ENCODE assay signal across 23 mouse cellular contexts in the genomic region with DNA sequence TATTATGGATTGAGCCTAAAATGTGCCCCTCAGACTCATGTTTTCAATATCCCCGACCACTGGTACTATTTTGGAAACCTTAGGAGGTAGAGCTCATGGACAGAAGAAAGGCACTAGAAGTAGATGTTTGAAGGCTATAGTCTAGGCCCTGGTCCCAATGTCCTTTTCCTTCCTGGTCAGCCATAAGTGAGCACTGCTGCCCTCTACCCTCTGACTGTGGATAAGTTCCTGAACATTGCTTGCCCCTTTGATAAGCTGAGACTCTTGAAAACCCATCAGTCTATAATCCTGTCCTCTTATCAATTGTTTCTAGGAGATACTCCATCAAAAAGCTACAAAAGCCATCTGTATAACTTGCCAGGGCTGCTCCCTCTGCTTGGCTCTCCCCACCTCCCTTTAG.
A peak's percentile ranks its signal among the peaks of the same experiment; 100 is the strongest.
DNase-seq lines count a peak whose midpoint lies in the region; ATAC-seq and TF ChIP-seq lines count a peak whose summit lies in the region.
"Had no signal": no experiment of that assay in that cellular context is flagged by ENCODE, and none has a peak within 500 bp of the region (broad histone marks: within the 10 kb centered on the region; RNA-seq: fewer than 3 reads in every experiment).

No protein-coding gene starts in this region.

- H3K79me2 ChIP-seq in heart, adult 2 months (replicated peaks; ENCODE audit: control insufficient read depth, insufficient read depth, low read length) = no peaks in the 10 kb centered on the region

- no peaks in the 10 kb centered on the region for H3K9me3 ChIP-seq in heart, embryonic 11.5 days (replicated peaks; ENCODE audit: control insufficient read depth, low read length)
- H3K9me3 ChIP-seq in midbrain, postnatal 0 days (ENCODE audit: low read length) = no peaks in the 10 kb centered on the region
- H3K9me3 ChIP-seq in midbrain, embryonic 13.5 days = no peaks in the 10 kb centered on the region
- H3K9me3 ChIP-seq: forebrain, embryonic 15.5 days; limb, embryonic 12.5 days; midbrain, embryonic 12.5 days; neural tube, embryonic 12.5 days had no signal

- no peak for TF ChIP-seq EP300 in heart, adult 2 months (IDR thresholded peaks at IDR 0.05; ENCODE audit: insufficient read depth, low read depth, low read length)

- no peaks in the 10 kb centered on the region for H3K36me3 ChIP-seq in heart, adult 2 months (ENCODE audit: control insufficient read depth, insufficient read depth, low read length)
- no peaks in the 10 kb centered on the region for H3K36me3 ChIP-seq in heart, embryonic 11.5 days (ENCODE audit: control insufficient read depth, insufficient read depth, low read length)
- H3K36me3 ChIP-seq in midbrain, postnatal 0 days (ENCODE audit: insufficient read depth, low read length) = no peaks in the 10 kb centered on the region
- no peaks in the 10 kb centered on the region for H3K36me3 ChIP-seq in midbrain, embryonic 13.5 days
- H3K36me3 ChIP-seq: forebrain, embryonic 15.5 days; limb, embryonic 12.5 days; midbrain, embryonic 12.5 days; neural tube, embryonic 12.5 days had no signal

- ATAC-seq in heart, embryonic 11.5 days (replicated peaks; ENCODE audit: insufficient number of reproducible peaks, low FRiP score, low TSS enrichment) = no peak
- no peak for ATAC-seq in midbrain, postnatal 0 days (ENCODE audit: low FRiP score)
- no peak for ATAC-seq in midbrain, embryonic 13.5 days
- ATAC-seq: activated CD4-positive, CD25-positive, alpha-beta regulatory T cell, adult 4 months; forebrain, embryonic 15.5 days; intestine, embryonic 16.5 days had no signal

- no peaks in the 10 kb centered on the region for H3K27me3 ChIP-seq in heart, adult 2 months (ENCODE audit: control insufficient read depth, insufficient read depth, low read length)
- no peaks in the 10 kb centered on the region for H3K27me3 ChIP-seq in heart, embryonic 11.5 days (ENCODE audit: control insufficient read depth, insufficient read depth, low read length)
- H3K27me3 ChIP-seq in midbrain, postnatal 0 days (ENCODE audit: insufficient read depth, low read length) = no peaks in the 10 kb centered on the region
- no peaks in the 10 kb centered on the region for H3K27me3 ChIP-seq in midbrain, embryonic 13.5 days
- H3K27me3 ChIP-seq: CH12.LX; limb, embryonic 12.5 days; midbrain, embryonic 12.5 days; neural tube, embryonic 12.5 days had no signal

- H3K9ac ChIP-seq in heart, adult 2 months (ENCODE audit: low read depth, low read length) = no peak overlapping the region
- no peak overlapping the region for H3K9ac ChIP-seq in heart, embryonic 11.5 days (ENCODE audit: low read depth, low read length)
- H3K9ac ChIP-seq in midbrain, postnatal 0 days (replicated peaks; ENCODE audit: low read length, poor library complexity, severe bottlenecking) = no peak overlapping the region
- H3K9ac ChIP-seq in midbrain, embryonic 13.5 days (replicated peaks) = no peak overlapping the region
- H3K9ac ChIP-seq: forebrain, embryonic 15.5 days; hindbrain, embryonic 14.5 days; limb, embryonic 12.5 days; liver, embryonic 14.5 days; midbrain, embryonic 12.5 days; neural tube, embryonic 12.5 days had no signal

- 79% methylated on average over 1 of the region's 1 CpGs for WGBS in heart, adult 2 months
- WGBS in heart, embryonic 11.5 days (ENCODE audit: insufficient replicate concordance) = 67% methylated on average over 1 of the region's 1 CpGs
- 87% methylated on average over 1 of the region's 1 CpGs for WGBS in midbrain, postnatal 0 days
- WGBS in midbrain, embryonic 13.5 days = 77% methylated on average over 1 of the region's 1 CpGs

- no peak overlapping the region for H3K4me3 ChIP-seq in heart, adult 2 months
- H3K4me3 ChIP-seq in heart, embryonic 11.5 days (ENCODE audit: low read depth, low read length) = no peak overlapping the region
- no peak overlapping the region for H3K4me3 ChIP-seq in layer of hippocampus, adult 2 months
- no peak overlapping the region for H3K4me3 ChIP-seq in midbrain, postnatal 0 days (ENCODE audit: low read depth, low read length)
- no peak overlapping the region for H3K4me3 ChIP-seq in midbrain, embryonic 13.5 days (replicated peaks)
- H3K4me3 ChIP-seq: forebrain, embryonic 15.5 days; limb, embryonic 12.5 days; midbrain, embryonic 12.5 days; neural tube, embryonic 12.5 days had no signal

- no peaks in the 10 kb centered on the region for H3K4me1 ChIP-seq in heart, adult 2 months (ENCODE audit: control insufficient read depth, insufficient read depth, low read length)
- H3K4me1 ChIP-seq in heart, embryonic 11.5 days (ENCODE audit: control insufficient read depth, insufficient read depth, low read length) = no peaks in the 10 kb centered on the region
- no peaks in the 10 kb centered on the region for H3K4me1 ChIP-seq in midbrain, postnatal 0 days (ENCODE audit: insufficient read depth, low read length)
- H3K4me1 ChIP-seq in midbrain, embryonic 13.5 days (replicated peaks) = no peaks in the 10 kb centered on the region
- H3K4me1 ChIP-seq: limb, embryonic 12.5 days; neural tube, embryonic 12.5 days had no signal

- DNase-seq in heart, adult 2 months = no peak
- DNase-seq in layer of hippocampus, adult 2 months (ENCODE audit: low spot score in 2 of 2) = no peak
- no peak for DNase-seq in layer of hippocampus, postnatal 25 days (ENCODE audit: extremely low spot score in 1 of 2, low spot score in 1 of 2)
- no peak for DNase-seq in midbrain, postnatal 0 days (ENCODE audit: low spot score)
- no peak for DNase-seq in left cerebral cortex, adult 18-20 months (ENCODE audit: low spot score in 2 of 2)
- DNase-seq: B cell, adult 2 months; cerebellum, adult 9-10 months; gastrocnemius, postnatal 10 days; heart, adult 18-20 months; heart, postnatal 36 days; layer of hippocampus, postnatal 36 days; right cerebral cortex, postnatal 14 days had no signal

- intact Hi-C loops in heart, adult 2 months (cut with DNase I) = no loop called here

- no peak overlapping the region for H3K4me2 ChIP-seq in heart, embryonic 11.5 days
- no peak overlapping the region for H3K4me2 ChIP-seq in midbrain, postnatal 0 days (ENCODE audit: low read depth, low read length, poor library complexity, severe bottlenecking)
- H3K4me2 ChIP-seq in midbrain, embryonic 13.5 days (replicated peaks) = no peak overlapping the region
- H3K4me2 ChIP-seq: forebrain, embryonic 15.5 days; hindbrain, embryonic 14.5 days; limb, embryonic 12.5 days; midbrain, embryonic 12.5 days; neural tube, embryonic 12.5 days had no signal

- TF ChIP-seq CTCF in heart, adult 2 months (IDR thresholded peaks at IDR 0.05) = peak; percentile 20
- TF ChIP-seq CTCF in layer of hippocampus, adult 2 months (conservative IDR thresholded peaks at IDR 0.05) = peak; percentile 15; the same call in 1 of the 2 replicates
- TF ChIP-seq CTCF in midbrain, postnatal 0 days (IDR thresholded peaks at IDR 0.05) = 0 out of 2 replicates have a peak, but pooled peaks have one; percentile 13

- H3K27ac ChIP-seq in heart, adult 2 months = no peak overlapping the region
- no peak overlapping the region for H3K27ac ChIP-seq in heart, embryonic 11.5 days (ENCODE audit: low read depth, low read length)
- H3K27ac ChIP-seq in layer of hippocampus, adult 2 months = no peak overlapping the region
- no peak overlapping the region for H3K27ac ChIP-seq in midbrain, postnatal 0 days (ENCODE audit: low read depth, low read length)
- H3K27ac ChIP-seq in midbrain, embryonic 13.5 days = no peak overlapping the region
- H3K27ac ChIP-seq: forebrain, embryonic 15.5 days; hindbrain, embryonic 14.5 days; limb, embryonic 12.5 days; liver, embryonic 14.5 days; midbrain, embryonic 12.5 days; neural tube, embryonic 12.5 days had no signal

- TF ChIP-seq POLR2A in heart, adult 2 months (IDR thresholded peaks at IDR 0.05; ENCODE audit: insufficient read depth, low read depth, low read length) = no peak
